Mouse (Mus musculus): ENCODE data around the gene Spryd4.

DNA sequence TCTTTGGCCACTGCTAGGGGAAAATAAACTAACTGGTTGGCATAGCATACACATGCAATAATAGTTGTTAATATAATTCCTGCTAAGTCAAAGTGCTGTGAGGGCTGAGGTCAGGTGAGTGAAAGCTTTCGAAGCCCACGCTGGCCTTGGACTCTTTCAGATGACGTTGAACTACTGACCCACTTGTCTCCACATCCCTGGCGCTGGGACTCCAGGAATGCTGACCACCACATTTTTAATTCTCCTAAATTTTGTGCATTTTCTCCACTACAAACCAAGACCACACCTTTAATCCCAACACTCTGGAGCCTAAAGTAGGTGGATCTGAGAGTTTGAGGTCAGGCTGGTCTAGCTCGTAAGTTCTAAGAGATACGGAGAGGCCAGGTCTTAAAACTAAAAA lies 18.5 kb downstream of the Spryd4 start:
- TF ChIP-seq POLR2A (IDR thresholded peaks at IDR 0.05; ENCODE audit: insufficient read length, low read depth) (no peak), USF1 (IDR thresholded peaks at IDR 0.05; ENCODE audit: low read depth) (no peak), MAX (IDR thresholded peaks at IDR 0.05; ENCODE audit: low read depth) (no peak), SRF (IDR thresholded peaks at IDR 0.05; ENCODE audit: control insufficient read depth, insufficient read length, low read depth) (no peak), E2F4 (IDR thresholded peaks at IDR 0.05; ENCODE audit: insufficient read depth) (no peak), POLR2AphosphoS2 (IDR thresholded peaks at IDR 0.05; ENCODE audit: insufficient read length, low read depth) (no peak), MYOG (IDR thresholded peaks at IDR 0.05; ENCODE audit: control insufficient read depth in 1 of 3, insufficient read depth in 1 of 3, insufficient read length in 2 of 3, low read depth in 2 of 3) (no peak), REST (IDR thresholded peaks at IDR 0.05; ENCODE audit: insufficient read depth, insufficient read length) (no peak), MYOD1 (IDR thresholded peaks at IDR 0.05; ENCODE audit: control insufficient read depth in 1 of 3, insufficient read length in 2 of 3, low read depth in 2 of 3) (no peak), CEBPB (IDR thresholded peaks at IDR 0.05; ENCODE audit: insufficient read depth, poor library complexity, severe bottlenecking) (no peak), TCF3 (IDR thresholded peaks at IDR 0.05; ENCODE audit: insufficient read length, low read depth) (no peak)

Measured in myocyte (in vitro differentiated cells).